Mouse (Mus musculus) natural killer cell, adult 2 months (primary cell): ENCODE data around the gene Gm26620.

Experiments used
- DNase-seq, 2 experiments: peaks; one replicate each; pipeline ENCODE4 v3.0.0; 2022; ENCODE audit warnings: low spot score in 2 of 2

The Gm26620 gene

GRCm38 (mm10) chr1:170884978-170885561 lies at the start of gene Gm26620, which contains the start of gene Dusp12:
Gene Gm26620, plus strand, starts transcription at chr1:170885065.
Gene Dusp12, minus strand, starts transcription at chr1:170885540.
- DNase-seq, result peak; percentile 73 to 85

GRCm38 (mm10) chr1:170839685-170840084 lies 45.2 kb upstream of the Gm26620 start:
- DNase-seq, result no peak

- peak in 1 of 2 experiments; percentile 37 for DNase-seq
These were observed 40.5 kb upstream of the Gm26620 start for GRCm38 (mm10) chr1:170844380-170844779.

GRCm38 (mm10) chr1:170845448-170846307 lies 39.2 kb upstream of the Gm26620 start:
- no peak for DNase-seq

- no peak for DNase-seq
These were observed 34.9 kb upstream of the Gm26620 start for GRCm38 (mm10) chr1:170850007-170850406.

GRCm38 (mm10) chr1:170850637-170851624 lies 33.9 kb upstream of the Gm26620 start:
- no peak for DNase-seq

GRCm38 (mm10) chr1:170853604-170854003 lies 31.3 kb upstream of the Gm26620 start:
- DNase-seq, result peak; percentile 39 to 49

GRCm38 (mm10) chr1:170855056-170855760 lies 29.7 kb upstream of the Gm26620 start:
- DNase-seq, result no peak

GRCm38 (mm10) chr1:170857369-170857768 lies 27.5 kb upstream of the Gm26620 start:
- DNase-seq, result no peak

GRCm38 (mm10) chr1:170858872-170859271 lies 26.0 kb upstream of the Gm26620 start:
- DNase-seq, result no peak

- DNase-seq, result no peak
These were observed 23.0 kb upstream of the Gm26620 start for GRCm38 (mm10) chr1:170861671-170862434.

- no peak for DNase-seq
These were observed 22.5 kb upstream of the Gm26620 start for GRCm38 (mm10) chr1:170862435-170862717.

- no peak for DNase-seq
These were observed 21.8 kb upstream of the Gm26620 start for GRCm38 (mm10) chr1:170863033-170863432.

- no peak for DNase-seq
These were observed 20.6 kb upstream of the Gm26620 start for GRCm38 (mm10) chr1:170864234-170864633.

GRCm38 (mm10) chr1:170864754-170865153 lies 20.1 kb upstream of the Gm26620 start:
- peak in 1 of 2 experiments; percentile 29 for DNase-seq

- no peak for DNase-seq
These were observed 19.5 kb upstream of the Gm26620 start for GRCm38 (mm10) chr1:170865406-170865805.

GRCm38 (mm10) chr1:170866992-170867690 lies 17.7 kb upstream of the Gm26620 start:
- DNase-seq, result peak in 1 of 2 experiments; percentile 28

- DNase-seq, result peak; percentile 90 to 92
These were observed 17.2 kb upstream of the Gm26620 start, which contains the start of gene Atf6 for GRCm38 (mm10) chr1:170867691-170868105. Gene Atf6, minus strand, starts transcription at chr1:170867771.

- DNase-seq, result peak; percentile 23 to 33
These were observed 16.6 kb upstream of the Gm26620 start for GRCm38 (mm10) chr1:170868107-170868904.
